8 mouse cellular contexts compared by ENCODE assay signal in the genomic region with DNA sequence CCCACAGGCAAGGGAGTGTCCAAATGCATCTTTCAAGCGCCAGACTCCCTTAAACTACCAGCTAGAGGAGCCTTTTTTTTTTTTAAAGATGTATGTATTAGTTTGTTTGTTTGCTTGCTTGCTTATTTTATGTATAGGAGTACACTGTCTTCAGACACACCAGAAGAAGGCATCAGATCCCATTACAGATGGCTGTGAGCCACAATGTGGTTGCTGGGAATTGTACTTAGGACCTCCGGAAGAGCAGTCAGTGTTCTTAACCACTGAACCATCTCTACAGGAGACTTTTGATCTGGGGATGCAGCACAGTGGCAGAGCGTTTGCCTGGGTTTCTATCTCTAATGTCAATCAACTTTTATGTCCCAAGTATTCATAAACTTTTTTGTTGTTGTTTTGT. TPM values are rescaled to one million over a fixed set of nuclear protein-coding genes. Genes with fewer than 3 reads are reported as not detected.
DNase-seq lines count a peak whose midpoint lies in the region; ATAC-seq lines count a peak whose summit lies in the region.

No protein-coding gene starts in this region.

- no peaks in the 10 kb centered on the region for H3K9me3 ChIP-seq in heart, embryonic 10.5 days
- no peaks in the 10 kb centered on the region for H3K9me3 ChIP-seq in forebrain, embryonic 16.5 days (ENCODE audit: control insufficient read depth, low read length)
- H3K9me3 ChIP-seq in liver, embryonic 15.5 days (replicated peaks): no peaks in the 10 kb centered on the region

- H3K9ac ChIP-seq in forebrain, embryonic 16.5 days (replicated peaks; ENCODE audit: low read depth, low read length): peak overlapping the region; percentile 87
- H3K9ac ChIP-seq in liver, embryonic 15.5 days: peak overlapping the region; percentile 71; the same call in 1 of the 2 replicates

- H3K4me2 ChIP-seq in forebrain, embryonic 16.5 days (ENCODE audit: low read length): peak overlapping the region; percentile 90
- H3K4me2 ChIP-seq in liver, embryonic 15.5 days: peak overlapping the region; percentile 73

- peak; percentile 37 for ATAC-seq in CD4-positive, CD25-positive, alpha-beta regulatory T cell, adult 4 months
- no peak for ATAC-seq in forebrain, embryonic 16.5 days
- no peak for ATAC-seq in liver, embryonic 15.5 days (ENCODE audit: insufficient read depth)
- no peak for ATAC-seq in activated CD4-positive, CD25-positive, alpha-beta regulatory T cell, adult 4 months
- ATAC-seq in granulocyte monocyte progenitor cell, adult 5-6 weeks (replicated peaks; ENCODE audit: poor library complexity, severe bottlenecking): no peak

- no peaks in the 10 kb centered on the region for H3K27me3 ChIP-seq in heart, embryonic 10.5 days (ENCODE audit: insufficient read depth, poor library complexity, severe bottlenecking)
- H3K27me3 ChIP-seq in forebrain, embryonic 16.5 days (replicated peaks; ENCODE audit: control insufficient read depth, insufficient read depth, low read length): no peaks in the 10 kb centered on the region
- no peaks in the 10 kb centered on the region for H3K27me3 ChIP-seq in liver, embryonic 15.5 days

- H3K4me3 ChIP-seq in heart, embryonic 10.5 days: peak overlapping the region; percentile 91
- peak overlapping the region; percentile 81 for H3K4me3 ChIP-seq in forebrain, embryonic 16.5 days (replicated peaks; ENCODE audit: low read length)
- H3K4me3 ChIP-seq in liver, embryonic 15.5 days (replicated peaks): peak overlapping the region; percentile 76

- WGBS in heart, embryonic 10.5 days: 51% methylated on average over 3 of the region's 3 CpGs
- 46% methylated on average over 3 of the region's 3 CpGs for WGBS in forebrain, embryonic 16.5 days
- WGBS in liver, embryonic 15.5 days (ENCODE audit: insufficient replicate concordance): 47% methylated on average over 3 of the region's 3 CpGs

- no peak for DNase-seq in heart, embryonic 10.5 days (ENCODE audit: low spot score)
- DNase-seq in heart, adult 8-10 months (ENCODE audit: low spot score): no peak
- DNase-seq in layer of hippocampus, postnatal 36 days: no peak

- peaks cover 11% of the 10 kb centered on the region for H3K36me3 ChIP-seq in heart, embryonic 10.5 days
- no peaks in the 10 kb centered on the region for H3K36me3 ChIP-seq in forebrain, embryonic 16.5 days (ENCODE audit: control insufficient read depth, insufficient read depth)
- no peaks in the 10 kb centered on the region for H3K36me3 ChIP-seq in liver, embryonic 15.5 days (replicated peaks)

- peaks cover 5% of the 10 kb centered on the region; the same call in 1 of the 2 replicates for H3K4me1 ChIP-seq in heart, embryonic 10.5 days
- H3K4me1 ChIP-seq in forebrain, embryonic 16.5 days (replicated peaks; ENCODE audit: control insufficient read depth, insufficient read depth, low read length): peaks cover 18% of the 10 kb centered on the region
- no peaks in the 10 kb centered on the region for H3K4me1 ChIP-seq in liver, embryonic 15.5 days (replicated peaks)

- H3K27ac ChIP-seq in heart, embryonic 10.5 days: peak overlapping the region; percentile 90
- H3K27ac ChIP-seq in forebrain, embryonic 16.5 days (ENCODE audit: low read length): no peak overlapping the region
- no peak overlapping the region for H3K27ac ChIP-seq in liver, embryonic 15.5 days (replicated peaks)

RNA-seq across cellular contexts. Expression of gene Gtf3c3, which starts 0.3 kb away (rescaled TPM):
- 20.5 and 23.5 TPM in 2 replicates for polyA plus RNA-seq in heart, embryonic 10.5 days (2016; fragmentation: Nextera tagmentation; extraction: Ambion mirVana)
- 10 to 100 TPM in 2 of 4 experiments, 1 to 10 TPM in 2; 9.6 to 14.5 (median 10.8) TPM for total RNA-seq in heart, adult 8-10 months (2022)
- 10 to 100 TPM; 21.5 to 24.9 TPM for polyA plus RNA-seq in CD4-positive, CD25-positive, alpha-beta regulatory T cell, adult 4 months (2017; shearing (Covaris generic))
- polyA plus RNA-seq in forebrain, embryonic 16.5 days (2015; fragmentation: Nextera tagmentation; extraction: Ambion mirVana): 22.6 and 24.5 TPM in 2 replicates
- 6.2 and 6.5 TPM in 2 replicates for polyA plus RNA-seq in liver, embryonic 15.5 days (2015; fragmentation: Nextera tagmentation; extraction: Ambion mirVana)
- polyA plus RNA-seq in activated CD4-positive, CD25-positive, alpha-beta regulatory T cell, adult 4 months (2017; shearing (Covaris generic)): 10 to 100 TPM; 17.3 to 21.9 TPM
- 11.5 and 17.6 TPM in 2 replicates for total RNA-seq in granulocyte monocyte progenitor cell, adult 5-6 weeks (2014; fragmentation: Nextera tagmentation)
- 40.4 and 49.3 TPM in 2 replicates for total RNA-seq in granulocyte monocyte progenitor cell, adult 5-6 weeks (2017)
- total RNA-seq in layer of hippocampus, postnatal 36 days (2021): 10 to 100 TPM; 26.3 to 27.9 TPM
